Mouse (Mus musculus) right cerebral cortex, postnatal 36 days (tissue): ENCODE measurements at regions not wholly inside any gene's neighbourhood (a gene's known extent, or its start where the extent isn't known, plus 50 kb on each side); places are given as distances from the start of the nearest gene placed in this dataset.
A peak's percentile ranks its signal among the peaks of the same experiment; 100 is the strongest.

Source experiments
- DNase-seq, 2 experiments: peaks; one replicate each; pipeline ENCODE4 v3.0.0; 2022; ENCODE audit warnings: low spot score in 2 of 2, mixed read lengths in 1 of 2

DNA sequence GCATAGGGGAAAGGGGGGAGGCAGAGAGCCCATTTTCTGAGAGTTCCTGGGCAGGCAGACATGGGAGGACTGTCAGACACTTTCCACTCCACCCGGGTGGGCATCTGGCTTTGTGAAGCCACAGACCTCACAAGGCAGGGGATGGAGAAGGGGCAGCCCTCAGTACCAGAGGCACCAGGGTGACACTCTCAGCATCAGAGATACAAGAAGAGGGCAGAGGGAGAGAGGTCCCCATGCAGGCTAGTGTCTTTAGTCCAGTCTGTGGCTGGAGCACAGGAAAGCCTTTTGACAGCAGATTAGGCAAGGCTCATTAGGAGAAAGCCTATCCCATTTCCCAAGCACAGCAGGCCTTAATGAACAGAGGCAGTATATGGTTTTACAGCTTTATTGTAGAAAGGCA lies 175.5 kb downstream of the Manea start:
- no peak for DNase-seq

DNA sequence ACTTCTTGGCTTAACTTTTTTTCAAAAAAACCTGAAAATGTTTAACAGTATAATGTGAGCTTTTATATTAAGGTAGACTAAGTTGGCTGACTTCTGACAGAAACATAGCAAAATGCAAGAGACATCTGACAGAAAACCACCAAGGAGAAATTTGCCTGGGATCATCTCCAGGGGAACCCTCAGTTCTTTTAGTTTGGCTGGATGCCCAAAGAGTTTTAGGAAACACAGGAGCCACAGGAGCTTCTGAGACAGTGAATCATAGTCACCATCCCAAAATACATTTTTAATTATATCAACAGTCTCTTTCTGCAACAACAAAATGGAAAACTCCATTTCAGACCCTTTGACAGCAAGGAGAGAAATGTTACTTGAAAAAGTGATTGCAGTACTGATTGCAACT lies 190.5 kb downstream of the Manea start:
- peak in 1 of 2 experiments; percentile 3 for DNase-seq
